Mouse (Mus musculus) gastrocnemius, postnatal 4 days (tissue): Measurements from ENCODE around the gene Mrpl4. TPM values are rescaled to one million over a fixed set of nuclear protein-coding genes. Genes with fewer than 3 reads are reported as not detected.
"Not testable (repeated sequence)": the region's sequence is repeated elsewhere in the genome, so short reads cannot be mapped to it uniquely, and the experiment has no call there.

Experiments
- DNase-seq, 2 experiments: peaks; one replicate each; pipeline ENCODE4 v3.0.0; 2021 to 2022; ENCODE audit warnings: low spot score in 2 of 2, mixed read lengths in 2 of 2
- microRNA-seq: library from miRNA; unstranded; fragments of <30 nt; microRNA quantifications from one replicate; pipeline ENCODE4 v1.2.0, GENCODE M21; 2021
- total RNA-seq, 2 experiments: library from RNA; stranded (reverse); gene quantifications; 2 replicates each; pipeline ENCODE4 v1.2.3; 2021

Mrpl4 gene
- total RNA-seq, 2 experiments from 2014 or later = 42.7 to 49.2 TPM

GRCm38 (mm10) chr9:21035586-21035985 is 33.0 kb downstream of the Mrpl4 start:
- no peak for DNase-seq

GRCm38 (mm10) chr9:21036161-21036560 is 33.6 kb downstream of the Mrpl4 start:
- DNase-seq = no peak

- DNase-seq = no peak
Measured at GRCm38 (mm10) chr9:21036666-21037065, 34.1 kb downstream of the Mrpl4 start.

- peak in 1 of 2 experiments; percentile 44 for DNase-seq
Measured at GRCm38 (mm10) chr9:21037481-21037891, 34.9 kb downstream of the Mrpl4 start.

GRCm38 (mm10) chr9:21039779-21040178 is 37.2 kb downstream of the Mrpl4 start:
- no peak for DNase-seq

- DNase-seq = no peak
Measured at GRCm38 (mm10) chr9:21041308-21041707, 38.8 kb downstream of the Mrpl4 start.

- DNase-seq = no peak
Measured at GRCm38 (mm10) chr9:21043563-21043962, 41.0 kb downstream of the Mrpl4 start.

GRCm38 (mm10) chr9:21044785-21045184 is 42.2 kb downstream of the Mrpl4 start:
- not testable (repeated sequence) for DNase-seq

- no peak for DNase-seq
Measured at GRCm38 (mm10) chr9:21045235-21045634, 42.7 kb downstream of the Mrpl4 start.

GRCm38 (mm10) chr9:21051578-21051977 is 49.0 kb downstream of the Mrpl4 start:
- DNase-seq = no peak

Small RNA genes lying within 50 kb of the gene (microRNA-seq; reads per million reads assigned to microRNA genes)
- gene Mir1900 = not detected

Other genes starting within 250 kb of the Mrpl4 start
- gene Col5a3, start 187.7 kb upstream of the Mrpl4 start, total RNA-seq = 100 to 1,000 TPM; 156 to 159 TPM
- not detected for gene Rdh8, start 184.2 kb upstream of the Mrpl4 start, total RNA-seq
- 1 to 10 TPM; 8.2 to 9.7 TPM for gene A230050P20Rik, start 134.1 kb upstream of the Mrpl4 start, total RNA-seq
- 1 to 10 TPM; 3.9 to 4.5 TPM for gene Angptl6, start 123.0 kb upstream of the Mrpl4 start, total RNA-seq
- 10 to 100 TPM; 25.0 to 28.7 TPM for gene Ppan, start 114.6 kb upstream of the Mrpl4 start, total RNA-seq
- gene Eif3g, start 104.1 kb upstream of the Mrpl4 start, total RNA-seq = 100 to 1,000 TPM; 146 to 158 TPM
- gene Dnmt1, start 42.9 kb upstream of the Mrpl4 start, total RNA-seq = 10 to 100 TPM; 44.5 to 46.0 TPM
- 10 to 100 TPM; 19.8 to 20.2 TPM for gene S1pr2, start 26.0 kb upstream of the Mrpl4 start, total RNA-seq
- gene Icam1, start 13.2 kb downstream of the Mrpl4 start, total RNA-seq = 1 to 10 TPM; 5.4 to 6.7 TPM
- not detected for gene Icam4, start 26.6 kb downstream of the Mrpl4 start, total RNA-seq
- gene Icam5, start 29.3 kb downstream of the Mrpl4 start, total RNA-seq = under 1 TPM in 1 of 2 experiments, not detected in 1; 0.08 TPM
- not detected for gene Zglp1, start 64.4 kb downstream of the Mrpl4 start, total RNA-seq
- under 1 TPM; 0.29 to 0.59 TPM for gene Gm49373, start 70.4 kb downstream of the Mrpl4 start, total RNA-seq
- gene Fdx1l, start 70.9 kb downstream of the Mrpl4 start, total RNA-seq = 10 to 100 TPM; 28.6 to 31.6 TPM
- 1 to 10 TPM; 1.3 to 1.7 TPM for gene Gm38431, start 89.3 kb downstream of the Mrpl4 start, total RNA-seq
- 10 to 100 TPM; 33.0 to 37.3 TPM for gene Raver1, start 89.3 kb downstream of the Mrpl4 start, total RNA-seq
- 1 to 10 TPM; 9.3 TPM for gene Tyk2, start 128.5 kb downstream of the Mrpl4 start, total RNA-seq
- gene Cdc37, start 147.2 kb downstream of the Mrpl4 start, total RNA-seq = 100 to 1,000 TPM; 160 to 163 TPM
- 10 to 100 TPM; 11.6 to 13.8 TPM for gene Pde4a, start 163.0 kb downstream of the Mrpl4 start, total RNA-seq
- gene Keap1, start 236.6 kb downstream of the Mrpl4 start, total RNA-seq = 10 to 100 TPM; 52.2 to 55.0 TPM
- gene S1pr5, start 245.7 kb downstream of the Mrpl4 start, total RNA-seq = under 1 TPM; 0.26 to 0.32 TPM